Mouse (Mus musculus) embryonic fibroblast, embryonic 13.5 days (primary cell): ENCODE data around the gene Rragc. TPM values are rescaled to one million over a fixed set of nuclear protein-coding genes. Genes with fewer than 3 reads are reported as not detected.

ENCODE experiments used
- H3K27ac ChIP-seq: 2 replicates; pipeline ENCODE4 v1.5.1; 2012; ENCODE audit warnings: low read length, control low read depth, inconsistent platforms; ENCODE audit not compliant: insufficient read depth
- H3K4me1 ChIP-seq: 2 replicates; pipeline ENCODE4 v1.6.1; 2011; ENCODE audit warnings: low read length; ENCODE audit not compliant: control insufficient read depth, insufficient read depth
- H3K4me3 ChIP-seq: 2 replicates; pipeline ENCODE4 v1.5.1; 2011; ENCODE audit warnings: mild to moderate bottlenecking, control low read depth, low read length; ENCODE audit not compliant: insufficient read depth
- CTCF ChIP-seq: IDR thresholded peaks from 2 replicates; pipeline ENCODE4 v1.5.1; 2011; ENCODE audit warnings: mild to moderate bottlenecking, control low read depth, low read length, moderate library complexity, borderline replicate concordance; ENCODE audit not compliant: insufficient read depth
- POLR2A ChIP-seq: IDR thresholded peaks from 2 replicates; pipeline ENCODE4 v1.6.1; 2011; ENCODE audit warnings: low read depth, mild to moderate bottlenecking, control low read depth, low read length, moderate library complexity
- polyA plus RNA-seq: library from polyadenylated mRNA; stranded (reverse); fragments of >200 nt; gene quantifications from 2 replicates; pipeline ENCODE4 v1.2.4, GENCODE M21; 2011; ENCODE audit warnings: low read depth; ENCODE audit not compliant: missing spikeins, insufficient read length

Rragc gene
- polyA plus RNA-seq, 1 experiment, result 125 TPM

DNA sequence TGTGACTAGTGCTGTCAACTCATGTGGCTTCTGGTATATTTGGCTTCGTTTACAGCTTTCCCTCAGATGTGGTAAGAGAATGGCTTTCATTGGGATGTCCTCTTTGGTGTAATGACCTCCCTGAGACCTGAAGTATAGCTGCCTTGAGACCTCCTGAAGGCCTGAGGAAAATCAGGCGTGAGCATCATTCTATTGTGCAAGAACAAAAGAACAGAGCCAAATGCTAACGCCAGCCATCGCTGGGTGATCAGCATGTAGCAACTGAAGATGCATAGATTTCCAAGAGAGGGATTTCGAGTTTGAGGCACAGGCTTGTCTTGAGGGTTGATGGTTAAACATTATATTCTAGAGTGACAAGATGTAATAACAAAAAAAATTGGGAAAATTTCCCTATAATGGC is 64.9 kb downstream of the Rragc start:
- TF ChIP-seq CTCF (no peak), POLR2A (no peak)
- H3K4me1 ChIP-seq, result no peaks in the 10 kb centered on the region
- H3K4me3 ChIP-seq, result no peak overlapping the region
- no peak overlapping the region for H3K27ac ChIP-seq

Other genes with a start within 250 kb of the Rragc start
- gene Macf1, start 233.1 kb upstream of the Rragc start, polyA plus RNA-seq, result 250 and 271 TPM in 2 replicates
- gene Ndufs5, start 199.2 kb upstream of the Rragc start, polyA plus RNA-seq, result 124 and 148 TPM in 2 replicates
- gene Akirin1, start 167.1 kb upstream of the Rragc start, polyA plus RNA-seq, result 40.9 and 54.3 TPM in 2 replicates
- gene Rhbdl2, start 129.6 kb upstream of the Rragc start, polyA plus RNA-seq, result 0.76 and 1.9 TPM in 2 replicates
- gene 4933427I04Rik, start 57.8 kb upstream of the Rragc start, polyA plus RNA-seq, result not detected in 2 replicates
- 23.7 and 48.4 TPM in 2 replicates for gene Mycbp, start 12.6 kb upstream of the Rragc start, polyA plus RNA-seq
- gene 4930535I16Rik, start 576 bp downstream of the Rragc start, polyA plus RNA-seq, result not detected in 2 replicates